Mouse (Mus musculus): Measurements from ENCODE around the gene Ap4m1.

The Ap4m1 gene

DNA sequence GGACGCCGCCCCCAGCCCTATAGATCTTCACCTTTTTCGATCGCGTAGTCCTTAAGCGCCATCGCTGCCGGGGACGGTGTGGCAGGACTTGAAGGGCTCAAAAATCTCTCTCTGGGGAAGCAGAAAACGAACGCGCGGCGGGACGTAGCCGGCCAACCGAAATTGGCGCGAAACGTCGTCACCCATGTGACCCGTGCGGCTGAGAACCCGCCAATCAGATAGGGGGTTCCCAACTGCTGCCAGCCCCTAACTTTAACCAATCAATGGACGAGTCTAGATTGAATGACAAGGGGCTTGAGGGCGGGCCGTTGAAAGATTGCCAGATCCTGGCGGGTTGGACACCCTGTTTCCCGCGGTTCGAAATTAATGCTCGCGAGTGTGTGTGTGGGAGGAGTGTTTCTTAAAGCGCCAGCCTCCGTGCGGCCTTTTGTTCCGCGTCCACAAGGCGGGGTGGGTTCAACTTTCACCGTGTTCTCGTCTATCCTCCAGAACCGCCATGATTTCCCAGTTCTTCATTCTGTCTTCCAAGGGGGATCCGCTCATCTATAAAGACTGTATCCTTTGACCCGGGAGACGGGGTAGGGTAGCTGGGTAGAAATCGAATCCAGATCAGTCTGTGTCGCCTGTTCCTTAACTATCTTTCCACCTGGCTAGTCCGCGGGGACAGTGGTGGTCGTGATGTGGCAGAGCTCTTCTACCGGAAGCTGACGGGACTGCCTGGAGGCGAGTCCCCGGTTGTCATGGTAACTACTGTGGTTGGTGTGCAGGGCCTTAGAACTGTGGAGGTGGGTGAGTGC is at the start of gene Ap4m1, which contains the start of gene Mcm7:
Gene Ap4m1, plus strand, starts transcription at position 308 of the 797 bp plus-strand sequence.
Gene Mcm7, minus strand, starts transcription at position 728 of the 797 bp plus-strand sequence.
- DNase-seq (ENCODE audit: low spot score): peak; percentile 94

DNA sequence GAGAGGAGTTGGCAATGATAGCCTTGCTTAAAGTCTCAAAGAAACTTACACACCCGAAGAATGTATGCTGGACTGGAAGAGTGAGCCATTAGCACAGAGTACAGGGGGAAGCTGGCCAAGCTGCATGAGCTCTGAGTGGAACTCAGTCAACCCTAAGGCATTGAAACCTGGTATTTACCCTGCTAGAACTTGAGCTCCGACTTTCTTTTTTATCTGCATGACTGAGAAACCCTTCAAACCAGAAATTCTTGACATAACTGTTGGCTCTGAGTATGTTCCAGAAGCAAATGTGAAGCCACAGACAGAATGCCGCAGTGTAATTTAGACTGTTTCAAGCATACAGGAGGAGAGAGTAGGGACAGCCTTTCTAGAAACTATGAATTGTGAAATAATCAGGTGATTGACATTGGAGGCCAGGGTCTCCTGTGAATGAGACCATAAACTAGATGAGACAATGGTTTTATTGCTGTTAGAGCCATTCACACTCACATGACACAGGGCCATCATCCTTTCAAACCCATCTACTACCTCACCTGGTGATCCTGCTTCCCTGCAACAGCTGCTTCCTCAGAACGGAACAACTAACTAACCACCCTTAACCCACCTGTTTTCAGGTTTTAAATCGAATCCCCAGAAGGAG is 39.3 kb upstream of the Ap4m1 start:
- no peak for DNase-seq (ENCODE audit: low spot score)

DNA sequence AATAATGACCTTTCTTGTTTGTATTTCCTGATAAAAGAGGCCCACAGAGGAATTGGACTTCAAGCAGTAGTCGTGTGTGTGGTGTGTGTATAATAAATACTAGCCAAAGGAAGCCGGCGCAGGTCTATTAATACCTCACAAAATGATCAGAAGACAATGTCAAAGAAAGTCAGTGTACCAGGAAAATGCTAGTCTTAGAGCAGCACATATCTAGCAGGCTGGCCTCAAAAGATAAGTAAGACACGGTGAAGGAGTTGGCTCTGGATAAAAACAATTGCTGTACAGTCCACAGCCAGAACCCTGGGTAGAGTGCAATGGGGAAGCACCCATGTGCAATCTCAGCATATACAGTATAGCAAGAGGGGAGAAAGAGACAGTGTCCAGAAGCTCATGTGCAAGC is 34.5 kb upstream of the Ap4m1 start:
- no peak for DNase-seq (ENCODE audit: low spot score)

DNA sequence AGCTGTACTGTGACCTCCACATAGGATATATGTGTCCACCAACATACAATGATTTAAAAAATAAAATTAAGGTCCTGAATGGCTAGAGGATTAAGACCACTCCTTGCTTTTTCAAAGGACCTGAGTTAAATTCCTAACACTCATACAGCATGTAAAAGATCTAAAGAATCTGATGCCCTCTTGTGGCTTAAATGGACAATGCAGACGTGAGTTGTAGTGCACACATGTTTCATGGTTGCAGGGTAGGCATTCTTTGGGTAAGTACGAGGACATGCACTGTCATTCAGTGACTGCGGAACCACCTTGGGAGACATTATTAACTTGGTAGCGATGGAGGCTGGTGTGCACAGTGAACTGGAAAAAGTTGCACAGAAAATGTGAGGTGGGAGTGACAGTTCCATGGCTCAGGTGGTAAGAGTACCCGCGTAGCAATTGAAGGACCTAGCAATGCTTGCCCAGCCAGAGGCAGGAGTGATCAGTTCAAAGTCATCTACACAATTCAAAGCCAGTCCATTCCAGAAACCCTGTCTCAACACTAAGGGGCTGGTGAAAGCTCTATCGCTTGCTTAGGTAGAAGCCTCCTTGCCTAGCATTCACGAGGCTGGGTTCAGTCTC is 33.8 kb upstream of the Ap4m1 start:
- DNase-seq (ENCODE audit: low spot score): no peak

DNA sequence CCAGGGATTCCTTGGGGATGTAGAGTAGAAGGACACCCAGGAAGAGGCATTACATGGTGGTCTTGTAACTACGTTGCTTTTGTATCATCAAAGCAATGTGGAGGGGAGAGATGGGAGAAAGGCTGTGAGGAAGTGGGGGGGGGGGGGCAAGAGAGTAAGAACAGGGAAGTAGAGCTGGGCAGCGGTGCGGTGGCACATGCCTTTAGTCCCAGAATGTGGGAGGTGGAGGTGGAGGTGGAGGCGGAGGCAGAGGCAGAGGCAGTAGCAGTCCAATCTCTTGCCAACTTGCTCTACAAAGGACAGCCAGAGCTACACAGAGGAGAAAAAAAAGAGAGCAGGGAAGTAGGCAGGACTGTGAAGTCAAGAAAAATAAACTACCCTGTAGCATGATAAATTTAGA is 33.2 kb upstream of the Ap4m1 start:
- DNase-seq (ENCODE audit: low spot score): no peak

DNA sequence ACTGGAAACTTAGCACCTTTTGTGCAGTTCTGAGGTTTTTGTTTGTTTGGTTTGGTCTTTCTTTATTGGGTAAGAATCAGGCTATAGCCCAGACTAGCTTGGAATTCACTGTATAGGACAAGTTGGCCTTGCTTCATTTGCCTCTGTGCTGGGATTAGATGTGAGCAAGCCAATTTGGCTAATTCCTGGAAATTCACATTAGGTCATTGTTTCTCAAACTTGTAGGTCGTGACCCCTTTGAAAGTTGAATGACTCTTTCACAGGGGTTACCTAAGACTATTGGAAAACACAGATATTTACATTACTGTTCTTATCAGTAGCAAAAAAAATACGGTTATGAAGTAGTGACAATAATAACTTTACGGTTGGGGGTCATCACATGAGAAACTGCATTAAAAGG is 17.4 kb upstream of the Ap4m1 start:
- no peak for DNase-seq (ENCODE audit: low spot score)

DNA sequence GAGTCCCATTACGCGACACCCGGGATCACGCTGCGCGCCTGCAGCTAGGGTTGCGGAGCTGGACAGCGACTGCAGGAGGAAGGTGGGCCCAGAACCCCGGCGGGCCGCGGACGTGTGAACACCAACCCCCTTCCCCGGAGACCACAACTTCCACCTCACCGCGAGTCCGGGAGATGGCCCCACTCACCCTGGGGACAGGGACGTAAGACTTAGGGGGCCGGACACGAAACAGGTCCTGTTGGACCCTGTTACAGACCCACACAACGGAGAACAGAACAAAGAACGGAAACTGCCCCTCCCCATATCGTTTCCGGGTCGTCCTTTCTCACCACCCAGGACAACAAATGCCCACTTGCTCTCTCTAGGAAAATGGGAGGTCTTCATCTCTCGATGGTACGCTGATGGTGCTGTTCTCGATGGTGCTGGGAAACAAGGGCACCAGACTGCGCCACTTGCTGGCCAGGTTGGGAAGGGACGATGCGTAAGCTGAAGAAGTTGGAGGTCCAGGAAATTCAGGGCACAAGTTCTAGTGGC is 16.3 kb upstream of the Ap4m1 start, which contains the start of gene Zfp113:
Gene Zfp113, minus strand, starts transcription at position 302 of the 534 bp plus-strand sequence.
- peak; percentile 93 for DNase-seq (ENCODE audit: low spot score)

DNA sequence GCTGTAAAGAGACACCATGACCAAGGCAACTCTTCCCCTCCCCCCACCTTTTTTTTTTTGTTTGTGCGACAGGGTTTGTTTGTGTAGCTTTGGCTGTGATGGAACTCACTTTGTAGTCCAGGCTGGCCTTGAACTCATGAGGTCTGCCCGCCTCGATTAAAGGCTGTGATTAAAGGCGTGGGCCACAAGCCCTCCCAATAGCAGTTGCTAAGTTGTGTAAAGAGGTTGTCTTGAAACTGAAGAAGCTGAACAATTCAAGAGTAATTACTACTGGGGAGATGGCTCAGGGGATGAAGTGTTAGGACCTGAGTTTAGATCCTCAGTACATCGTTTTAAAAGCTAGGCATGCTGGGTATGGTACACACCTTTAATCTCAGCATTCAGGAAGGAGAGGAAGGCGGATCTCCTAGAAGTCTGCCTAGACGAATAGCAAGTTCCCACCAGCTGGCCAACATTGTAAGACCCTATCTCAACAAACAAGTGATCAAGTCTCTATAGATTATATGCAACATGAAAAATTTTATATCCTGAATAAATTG is 11.5 kb upstream of the Ap4m1 start:
- DNase-seq (ENCODE audit: low spot score): no peak

DNA sequence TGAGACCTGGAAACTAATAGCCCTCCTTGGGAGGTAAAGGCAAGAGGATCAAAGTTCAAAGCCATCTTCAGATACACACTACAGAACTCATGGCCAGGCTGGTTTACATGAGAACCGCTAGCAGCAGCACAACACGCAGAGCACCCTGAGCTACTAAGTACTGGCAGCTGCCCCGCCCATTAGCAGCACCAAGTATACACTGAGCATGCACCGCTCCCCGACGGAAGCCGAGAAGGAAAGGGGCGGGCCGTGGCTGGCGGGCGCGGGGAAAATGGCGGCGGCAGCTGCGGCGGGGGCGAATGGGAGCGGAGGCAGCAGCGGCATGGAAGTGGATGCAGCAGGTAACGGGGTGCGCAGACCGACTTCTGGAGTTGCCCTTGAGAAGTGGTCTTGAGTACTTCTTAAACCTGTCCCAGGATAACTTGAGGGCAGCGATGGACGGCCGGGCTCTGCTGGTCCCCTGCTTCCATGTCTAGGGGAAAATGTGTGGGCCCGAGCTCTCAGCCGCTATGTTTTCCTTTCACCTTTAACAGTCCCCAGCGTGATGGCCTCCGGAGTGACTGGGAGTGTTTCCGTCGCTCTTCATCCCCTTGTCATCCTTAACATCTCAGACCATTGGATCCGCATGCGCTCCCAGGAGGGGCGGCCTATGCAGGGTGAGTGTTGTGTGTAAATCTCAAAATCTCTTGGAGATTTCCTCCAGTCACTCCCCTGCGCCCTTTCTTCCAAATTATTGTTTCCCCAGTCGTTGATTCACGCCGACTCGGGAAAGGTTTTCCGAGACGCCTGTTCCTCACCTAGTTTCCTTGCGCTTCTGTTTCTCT is 10.7 kb upstream of the Ap4m1 start, which contains the start of gene Cops6:
Gene Cops6, plus strand, starts transcription at position 230 of the 824 bp plus-strand sequence.
- DNase-seq (ENCODE audit: low spot score): peak; percentile 81

DNA sequence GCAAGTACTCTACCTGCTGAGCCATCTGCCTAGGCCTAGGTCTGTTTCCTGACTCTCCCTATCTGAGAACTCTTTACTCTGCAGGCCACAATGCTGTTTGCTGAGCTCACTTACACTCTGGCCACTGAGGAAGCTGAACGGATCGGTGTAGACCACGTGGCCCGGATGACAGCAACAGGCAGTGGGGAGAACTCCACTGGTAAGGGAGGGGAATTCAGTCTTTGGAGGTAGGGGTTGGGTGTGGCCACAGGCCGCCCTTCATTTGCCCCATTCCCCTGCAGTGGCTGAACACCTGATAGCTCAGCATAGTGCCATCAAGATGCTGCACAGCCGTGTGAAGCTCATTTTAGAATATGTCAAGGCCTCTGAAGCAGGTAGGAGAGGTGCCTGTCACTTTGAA is 8.8 kb upstream of the Ap4m1 start:
- DNase-seq (ENCODE audit: low spot score): no peak

DNA sequence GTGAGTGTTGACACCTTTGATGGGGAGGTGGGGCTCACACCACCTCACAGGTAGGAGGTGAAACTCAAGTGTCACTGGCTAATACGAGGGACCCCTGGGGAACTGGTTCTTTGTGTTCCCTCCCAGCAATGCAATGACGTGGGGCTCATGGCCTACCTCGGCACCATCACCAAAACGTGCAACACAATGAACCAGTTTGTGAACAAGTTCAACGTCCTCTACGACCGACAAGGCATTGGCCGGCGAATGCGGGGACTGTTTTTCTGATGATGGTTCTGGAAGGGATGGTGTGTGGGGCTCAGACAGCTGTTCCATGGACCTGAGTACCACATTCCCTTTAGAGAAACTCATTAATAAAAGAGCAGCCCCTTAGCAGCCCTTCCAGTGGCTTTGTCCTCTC is 8.2 kb upstream of the Ap4m1 start:
- no peak for DNase-seq (ENCODE audit: low spot score)

DNA sequence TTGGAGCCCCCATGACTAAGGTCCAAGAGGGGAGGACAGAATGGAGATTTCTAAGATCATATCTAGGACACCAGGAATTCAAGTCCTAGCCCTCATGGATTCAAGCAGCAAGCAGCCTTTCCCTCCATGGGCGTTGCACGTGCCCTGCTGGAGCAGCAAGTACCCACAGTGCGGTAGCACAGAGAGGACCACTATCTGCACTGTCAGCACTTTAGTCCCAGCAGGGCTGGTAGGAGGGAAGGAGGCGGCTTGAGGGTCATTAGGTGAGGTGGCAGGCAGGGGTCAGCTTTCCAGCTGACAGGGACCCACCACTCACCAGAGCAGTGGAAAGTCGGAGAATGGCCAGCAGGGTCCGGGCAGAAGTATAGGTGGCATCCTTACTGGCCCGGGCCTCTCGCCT is 6.2 kb upstream of the Ap4m1 start:
- DNase-seq (ENCODE audit: low spot score): no peak

DNA sequence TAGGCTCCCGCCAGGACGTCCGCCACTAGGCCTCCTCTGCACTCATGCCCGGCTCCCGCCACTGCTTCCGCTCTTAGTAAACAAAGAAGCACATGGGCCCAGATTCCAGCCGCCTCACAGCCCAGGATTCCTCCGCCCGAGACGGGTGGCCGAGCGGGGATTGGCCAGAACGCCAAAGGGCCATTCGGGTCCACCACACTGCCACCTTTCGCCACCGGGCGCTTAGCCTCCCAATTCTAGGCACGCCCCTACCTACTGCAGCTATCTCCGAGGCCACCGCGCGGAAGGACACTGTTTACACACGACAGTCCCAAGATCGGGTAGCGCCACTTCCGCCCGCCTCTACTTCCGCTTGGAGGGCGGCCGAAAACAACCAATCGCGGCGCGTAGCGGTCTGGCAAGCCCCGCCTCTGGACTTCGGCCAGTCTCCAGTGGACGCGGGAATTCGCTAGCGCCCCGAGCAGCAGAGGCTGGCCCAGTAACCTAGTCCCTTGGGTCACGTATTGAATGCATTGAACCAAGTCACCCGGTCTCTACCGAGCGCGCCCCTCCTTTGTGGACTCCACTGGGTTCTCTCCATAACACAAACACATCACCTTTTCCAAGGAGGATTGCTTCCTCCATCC is 753 bp upstream of the Ap4m1 start:
- DNase-seq (ENCODE audit: low spot score): peak; percentile 94

DNA sequence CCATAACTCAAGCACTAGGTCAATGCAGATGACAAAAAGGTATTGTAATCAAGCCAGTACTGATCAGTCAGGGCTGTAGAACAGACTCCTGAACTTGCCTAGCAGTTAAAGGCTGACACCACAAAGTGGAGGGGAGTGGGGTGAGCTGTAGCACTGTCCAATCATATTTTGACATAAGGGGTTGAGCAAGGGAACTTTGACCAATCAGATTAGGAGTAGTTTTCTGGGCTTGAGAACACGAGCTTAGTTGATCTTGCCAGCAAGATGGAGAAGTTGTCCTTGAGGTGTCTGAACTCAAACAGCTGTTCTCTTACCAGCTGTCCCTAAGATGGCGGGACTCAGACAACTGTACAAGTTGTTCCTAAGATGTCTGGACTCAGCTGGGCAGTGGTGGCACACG is 1.4 kb downstream of the Ap4m1 start:
- no peak for DNase-seq (ENCODE audit: low spot score)

DNA sequence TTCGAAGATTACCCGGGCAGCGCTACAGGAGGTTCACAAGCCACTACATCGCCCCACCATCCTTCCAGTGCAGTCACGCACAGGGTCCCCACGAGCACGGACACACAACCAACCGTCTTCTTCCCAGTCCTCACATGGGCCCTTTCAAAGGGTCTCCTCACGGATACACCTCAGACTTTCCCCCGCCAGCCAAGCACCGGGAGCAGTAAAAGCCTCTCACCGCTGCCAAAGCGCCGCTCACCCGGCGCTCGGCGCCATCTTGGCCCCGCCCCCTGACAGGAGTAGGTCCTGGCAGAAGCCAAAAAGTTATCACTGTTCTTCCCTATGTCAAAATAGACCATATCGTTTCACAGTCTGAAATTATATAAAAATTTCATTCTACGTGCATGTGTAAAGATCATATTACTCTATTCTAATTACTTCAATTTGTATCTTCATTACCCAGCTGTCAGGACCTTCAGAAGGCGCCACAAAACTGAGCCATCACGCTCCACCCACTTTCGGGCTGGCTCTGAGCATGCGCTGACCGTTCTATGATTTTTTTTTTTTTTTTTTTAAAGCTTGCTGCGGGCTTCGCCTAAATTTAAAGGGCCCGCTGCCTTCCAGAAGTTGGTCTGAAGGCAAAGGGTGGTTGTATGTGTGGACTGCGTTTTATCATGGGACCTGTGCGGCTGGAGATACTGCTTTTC is 15.3 kb downstream of the Ap4m1 start, which contains the start of the genes Taf6 and Cnpy4:
Gene Taf6, minus strand, starts transcription at position 502 of the 689 bp plus-strand sequence.
Gene Cnpy4, plus strand, starts transcription at position 536 of the 689 bp plus-strand sequence.
- DNase-seq (ENCODE audit: low spot score): peak; percentile 77

DNA sequence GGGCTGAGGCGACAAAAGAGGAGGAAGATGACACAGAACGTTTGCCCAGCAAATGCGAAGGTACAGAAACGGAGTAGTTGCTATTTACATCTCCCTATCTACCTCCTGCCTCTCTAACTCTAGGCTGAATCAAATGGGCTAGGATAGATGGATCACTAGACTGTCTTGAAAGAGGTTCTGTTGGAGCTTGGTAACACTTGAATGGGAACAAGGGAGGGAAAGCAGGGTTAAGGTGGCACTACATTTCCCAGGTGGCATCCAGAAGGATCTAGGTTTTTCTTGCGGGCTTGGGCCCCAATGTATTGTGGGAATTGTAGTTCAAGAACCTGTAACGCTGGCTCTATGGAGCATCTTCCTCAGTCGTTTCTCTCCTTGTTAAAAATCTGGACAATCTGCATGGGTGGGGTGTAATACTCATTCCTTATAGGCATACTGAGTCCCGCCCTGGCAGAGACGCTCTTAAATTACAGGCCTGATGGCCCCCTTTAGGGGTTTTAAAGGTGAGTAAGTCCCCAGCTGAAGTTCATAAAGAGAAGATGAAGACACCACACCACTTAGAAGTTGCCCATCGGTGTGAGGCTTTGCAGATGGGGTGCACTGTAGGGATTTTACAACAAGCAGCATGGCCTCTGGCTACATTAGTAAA is 16.0 kb downstream of the Ap4m1 start:
- DNase-seq (ENCODE audit: low spot score): no peak

DNA sequence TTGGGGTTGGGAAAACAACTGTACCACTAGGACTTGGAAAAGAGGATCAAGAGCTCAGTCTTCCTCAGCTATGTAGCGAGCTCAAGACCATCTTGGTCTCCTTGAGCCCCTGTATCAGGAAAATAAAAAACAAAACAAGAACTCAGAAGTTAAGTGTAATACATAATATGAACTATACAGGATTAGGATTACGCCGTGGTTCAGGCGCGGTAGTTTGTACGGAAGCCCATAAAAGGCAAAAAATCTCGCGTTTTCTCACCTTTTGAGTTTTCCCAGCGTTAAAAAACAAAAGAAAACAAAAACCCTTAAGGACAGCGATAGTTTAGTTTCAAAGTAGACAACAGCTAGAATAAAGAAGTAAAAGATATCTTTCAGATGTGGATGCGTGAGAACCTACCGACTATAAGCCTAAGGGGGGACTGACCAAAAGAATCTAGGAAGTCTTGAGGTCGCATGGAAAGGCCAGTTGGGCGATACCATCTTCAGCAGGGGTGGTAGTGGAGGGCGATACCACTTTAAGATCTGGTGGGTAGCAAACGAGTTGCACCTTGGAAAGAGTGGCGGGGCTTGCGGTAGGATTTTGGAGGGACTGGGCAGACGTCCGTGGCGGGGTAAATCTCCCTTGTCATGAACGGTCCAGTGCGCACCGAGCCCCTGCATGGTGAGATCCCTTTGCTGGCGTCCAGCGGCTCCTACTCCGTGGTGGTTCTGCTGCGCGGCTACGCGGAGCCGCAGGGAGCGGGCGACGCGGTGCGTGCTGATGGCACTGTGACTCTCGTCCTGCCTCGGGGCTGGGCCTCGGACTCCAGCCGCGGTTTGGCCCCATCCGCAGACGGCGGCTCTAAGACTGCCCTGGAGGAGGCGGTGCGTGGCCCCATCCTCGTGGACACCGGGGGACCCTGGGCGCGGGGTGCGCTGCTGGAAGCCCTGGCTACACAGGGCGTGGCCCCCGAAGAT is 22.2 kb downstream of the Ap4m1 start, which contains the start of gene Mblac1:
Gene Mblac1, plus strand, starts transcription at position 544 of the 957 bp plus-strand sequence.
- DNase-seq (ENCODE audit: low spot score): no peak

DNA sequence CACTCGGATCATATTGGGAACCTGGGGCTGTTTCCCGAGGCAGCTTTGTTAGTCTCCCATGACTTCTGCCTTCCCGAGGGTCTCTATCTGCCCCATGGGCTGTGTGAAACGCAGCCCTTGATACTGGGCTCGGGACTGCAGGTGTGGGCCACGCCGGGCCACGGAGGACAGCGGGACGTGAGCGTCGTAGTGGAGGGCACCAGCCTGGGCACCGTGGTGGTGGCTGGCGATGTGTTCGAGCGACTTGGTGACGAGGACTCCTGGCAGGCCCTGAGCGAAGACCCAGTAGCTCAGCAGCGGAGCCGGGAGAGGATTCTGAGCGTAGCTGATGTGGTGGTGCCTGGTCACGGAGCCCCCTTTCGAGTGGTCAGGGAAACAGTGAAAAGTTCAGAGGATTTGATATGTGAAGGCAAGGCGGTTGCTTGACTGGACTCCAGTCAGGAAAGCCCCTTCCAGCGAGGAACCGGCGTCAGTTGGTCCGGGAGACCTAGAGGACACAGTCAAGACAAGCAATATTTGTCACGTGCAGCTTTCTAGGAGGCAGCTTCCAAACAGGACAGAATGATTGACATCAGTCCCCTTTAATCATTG is 23.0 kb downstream of the Ap4m1 start:
- DNase-seq (ENCODE audit: low spot score): no peak

Data from layer of hippocampus, adult 9-10 months (tissue).